Mouse (Mus musculus) heart, postnatal 10 days (tissue): ENCODE measurements around the gene Nek6. TPM values are rescaled to one million over a fixed set of nuclear protein-coding genes. Genes with fewer than 3 reads are reported as not detected.

Source experiments
- DNase-seq, 2 experiments: peaks; one replicate each; pipeline ENCODE4 v3.0.0; 2021
- intact Hi-C: fragments of 180-260 bp; cut with DNase I; formaldehyde crosslinking; loops from one replicate; pipeline ENCODE4 v1.15.1; 2025
- total RNA-seq, 2 experiments: library from RNA; stranded (reverse); gene quantifications; 2 replicates each; pipeline ENCODE4 v1.2.3; 2021

Nek6 gene
- total RNA-seq, 2 experiments from 2014 or later, result 10.6 to 15.2 TPM

GRCm38 (mm10) chr2:38534241-38534940 is 22.9 kb downstream of the Nek6 start:
- DNase-seq, result no peak

GRCm38 (mm10) chr2:38535051-38535450 is 23.6 kb downstream of the Nek6 start:
- DNase-seq, result no peak
- intact Hi-C loops, result no loop called here

More at GRCm38 (mm10) chr2:38534241-38534940, 22.9 kb downstream of the Nek6 start:
- intact Hi-C loops, result loop anchor here (5.0 kb wide), 1 partner anchor 102 kb away; no protein-coding TSS in a partner anchor

DNA sequence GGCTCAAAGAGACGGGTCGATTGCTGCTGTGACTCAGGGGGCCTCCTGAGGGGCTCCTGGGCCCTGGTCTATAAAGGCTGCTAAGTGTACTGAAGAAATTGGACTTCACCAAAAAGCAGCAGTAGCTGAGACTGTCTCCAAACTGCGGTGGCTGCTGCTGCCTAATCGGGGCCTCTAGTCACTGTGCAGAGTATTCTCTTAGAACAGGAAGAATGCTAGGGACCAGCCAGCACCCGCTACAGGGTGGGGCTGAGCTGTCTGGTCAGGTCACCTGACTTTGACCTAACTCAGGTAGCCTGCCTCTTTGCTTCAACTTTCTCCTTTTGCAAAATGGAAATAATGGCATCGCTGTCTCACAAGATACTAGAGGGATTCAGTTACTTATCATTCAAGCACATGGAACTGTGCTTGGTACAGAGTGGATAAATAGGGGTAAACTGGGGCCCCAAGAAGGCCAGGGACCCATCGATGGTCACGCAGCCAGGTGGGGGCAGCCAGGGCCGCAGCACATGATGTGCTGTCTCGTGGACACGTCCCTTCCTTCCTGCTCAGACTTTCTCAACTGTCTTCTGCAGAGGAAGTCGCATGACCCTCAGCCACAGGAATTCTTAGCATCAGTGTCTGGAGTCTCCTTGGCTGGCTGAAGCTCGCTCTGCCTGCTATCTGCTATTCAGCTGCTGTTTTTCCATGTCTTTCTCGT is 24.2 kb downstream of the Nek6 start:
- DNase-seq, result peak in 1 of 2 experiments; percentile 40
- intact Hi-C loops, result no loop called here

DNA sequence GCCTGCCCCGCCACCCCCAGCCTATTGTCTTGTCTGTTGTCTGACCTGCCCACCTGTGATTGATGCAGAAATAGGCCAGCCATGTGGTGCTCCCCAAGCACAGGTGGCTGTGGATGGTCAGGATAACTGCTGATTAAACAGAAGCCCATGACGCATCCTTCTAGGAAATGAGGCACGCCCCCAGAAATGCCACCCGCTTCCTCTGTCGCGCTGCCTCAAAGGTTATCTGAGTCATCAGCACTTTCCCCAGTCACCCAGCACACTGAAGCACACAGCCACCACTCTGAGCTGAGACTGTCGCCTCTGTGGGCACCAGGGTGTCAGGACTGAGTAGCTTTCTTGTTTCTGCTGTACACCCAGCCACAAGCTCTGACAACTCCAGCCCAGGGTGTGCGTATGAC is 24.9 kb downstream of the Nek6 start:
- intact Hi-C loops, result no loop called here
- peak in 1 of 2 experiments; percentile 38 for DNase-seq

DNA sequence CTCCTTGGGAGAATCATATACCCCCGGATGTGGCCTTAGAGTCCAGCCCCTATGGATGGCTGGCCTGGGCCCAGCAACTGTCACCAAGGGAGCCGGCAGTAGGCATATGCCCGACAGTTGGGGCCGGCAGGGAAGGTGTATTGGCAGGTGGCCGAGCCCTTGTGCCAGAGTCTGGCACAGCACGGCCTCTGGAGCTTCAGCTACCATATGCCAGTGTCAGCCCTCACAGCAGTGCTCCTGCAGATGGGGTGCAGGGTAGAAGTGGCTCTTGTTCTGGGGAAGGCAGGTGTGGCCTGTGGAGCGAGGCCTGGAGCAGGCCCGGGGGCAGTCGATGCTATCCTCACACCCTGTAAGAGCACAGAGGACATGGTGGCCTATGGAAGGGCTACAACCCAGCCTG is 28.2 kb downstream of the Nek6 start:
- DNase-seq, result no peak
- intact Hi-C loops, result no loop called here

- DNase-seq, result no peak
- intact Hi-C loops, result no loop called here
Observed at GRCm38 (mm10) chr2:38540666-38541065, 29.2 kb downstream of the Nek6 start.

GRCm38 (mm10) chr2:38541101-38541500 is 29.7 kb downstream of the Nek6 start:
- DNase-seq, result no peak
- intact Hi-C loops, result no loop called here

DNA sequence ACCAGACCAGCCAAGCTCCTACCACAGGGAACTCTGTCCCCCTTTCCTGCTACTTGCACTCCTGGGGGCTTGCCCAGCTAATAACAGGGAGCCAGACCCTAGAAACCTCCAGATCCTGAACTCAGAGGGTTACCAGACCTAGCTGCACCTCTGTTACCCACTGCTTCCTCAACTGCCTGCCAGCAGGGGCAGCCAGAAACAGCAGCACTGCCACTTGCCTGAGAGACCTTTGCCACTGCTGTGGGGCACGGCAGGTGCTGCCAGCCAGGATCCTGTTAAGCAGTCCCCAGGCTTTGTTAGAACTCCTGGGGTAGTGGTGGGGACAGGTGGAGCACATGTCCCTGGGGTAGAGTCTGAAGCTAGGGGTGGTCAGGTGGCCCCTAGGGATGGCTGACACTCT is 30.1 kb downstream of the Nek6 start:
- intact Hi-C loops, result no loop called here
- no peak for DNase-seq

DNA sequence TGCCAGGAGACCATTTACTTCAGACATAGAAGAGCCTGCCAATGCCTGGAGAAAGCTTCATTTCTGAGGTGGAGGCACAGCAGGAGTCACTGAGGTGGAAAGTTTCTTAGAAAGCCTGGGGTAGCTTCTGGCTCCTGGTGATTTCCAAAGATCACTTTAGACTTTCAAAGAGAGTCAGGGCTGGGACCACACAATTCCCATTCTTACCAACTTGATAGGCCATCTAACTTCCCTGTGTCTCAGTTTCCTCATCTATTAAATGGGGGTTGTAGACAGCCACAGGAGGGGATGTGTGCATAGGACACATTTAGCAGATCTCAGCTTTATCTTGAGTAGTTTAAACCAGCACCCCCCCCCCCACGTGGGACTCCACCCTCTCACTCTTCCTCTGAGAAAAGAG is 30.9 kb downstream of the Nek6 start:
- intact Hi-C loops, result no loop called here
- no peak for DNase-seq

DNA sequence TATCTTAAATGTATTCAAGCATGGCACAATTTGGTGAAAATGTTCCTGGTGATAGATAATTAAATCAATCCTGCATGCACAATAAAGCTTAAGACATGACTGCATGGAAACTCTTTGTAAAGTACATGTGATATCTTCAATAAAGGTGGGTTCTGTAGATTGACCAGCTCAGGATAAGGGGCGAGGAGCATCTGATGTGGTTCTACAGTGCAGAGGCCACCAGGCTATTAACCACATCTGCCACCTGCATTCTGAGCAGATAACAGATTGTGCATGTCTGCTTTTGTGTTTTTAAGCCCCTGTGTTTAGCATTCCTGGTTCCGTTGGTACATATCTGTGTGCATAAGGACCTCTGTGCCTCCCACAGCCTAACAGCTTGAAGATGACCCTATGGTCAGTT is 31.7 kb downstream of the Nek6 start:
- intact Hi-C loops, result no loop called here
- no peak for DNase-seq

DNA sequence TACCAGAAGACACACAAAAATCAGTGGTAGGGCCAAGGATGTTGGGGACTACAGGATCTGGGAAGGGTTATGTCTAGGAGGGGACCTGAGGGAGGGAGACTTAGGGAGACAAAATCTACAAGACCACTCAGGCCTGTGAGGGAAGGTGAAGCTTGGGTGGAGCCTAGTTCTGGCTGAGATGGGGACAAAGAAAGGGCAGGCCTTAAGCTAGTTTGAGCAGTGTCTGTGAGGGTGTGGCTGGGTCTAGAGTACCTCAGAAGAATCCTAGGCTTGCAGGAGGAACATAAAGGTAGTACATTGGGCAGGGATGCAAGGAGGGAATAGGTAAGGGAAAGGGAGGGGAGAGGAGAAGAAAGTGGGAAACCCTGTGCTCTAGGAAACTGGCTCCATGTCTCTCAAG is 32.9 kb downstream of the Nek6 start:
- intact Hi-C loops, result no loop called here

DNA sequence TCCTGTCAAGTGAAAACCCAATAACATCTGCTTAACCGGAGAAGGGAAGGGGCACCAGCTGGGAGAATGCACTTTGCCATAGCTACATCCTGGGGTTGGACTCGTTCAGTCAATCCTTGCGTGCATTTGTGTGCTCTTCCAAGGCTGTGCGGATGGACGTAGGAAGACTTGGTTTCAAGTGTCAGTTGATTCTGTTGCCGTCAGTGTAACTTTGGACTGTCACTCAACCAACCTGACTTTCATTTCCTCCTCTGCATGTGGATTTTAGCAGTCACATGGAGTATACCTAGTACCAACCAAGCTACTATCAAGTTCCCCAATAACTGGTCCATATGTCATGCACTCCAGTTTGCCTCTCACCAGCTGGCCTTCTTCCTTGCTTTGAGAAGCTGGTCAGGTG is 33.5 kb downstream of the Nek6 start:
- no peak for DNase-seq
- intact Hi-C loops, result no loop called here

More for the DNA sequence above, 32.9 kb downstream of the Nek6 start:
- no peak for DNase-seq

DNA sequence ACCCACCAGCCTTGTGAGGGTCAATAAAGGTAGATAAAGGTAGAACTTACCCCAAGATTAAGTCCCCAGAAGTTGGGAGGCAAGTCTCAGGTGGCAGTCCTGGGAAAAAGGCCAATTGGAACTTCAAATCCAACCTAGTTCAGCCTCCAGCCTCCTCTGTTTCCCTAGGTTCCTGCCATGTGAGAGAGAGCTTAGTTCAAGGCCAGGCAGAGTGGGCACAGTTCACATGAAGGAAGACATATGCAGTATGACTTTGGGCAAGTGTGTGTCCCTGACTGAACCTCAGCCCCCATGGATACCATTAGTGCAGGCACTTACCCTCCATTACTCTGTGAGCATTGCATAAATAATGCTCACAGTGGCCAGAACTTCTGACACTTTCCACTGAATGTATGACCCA is 34.3 kb downstream of the Nek6 start:
- intact Hi-C loops, result no loop called here
- DNase-seq, result no peak

DNA sequence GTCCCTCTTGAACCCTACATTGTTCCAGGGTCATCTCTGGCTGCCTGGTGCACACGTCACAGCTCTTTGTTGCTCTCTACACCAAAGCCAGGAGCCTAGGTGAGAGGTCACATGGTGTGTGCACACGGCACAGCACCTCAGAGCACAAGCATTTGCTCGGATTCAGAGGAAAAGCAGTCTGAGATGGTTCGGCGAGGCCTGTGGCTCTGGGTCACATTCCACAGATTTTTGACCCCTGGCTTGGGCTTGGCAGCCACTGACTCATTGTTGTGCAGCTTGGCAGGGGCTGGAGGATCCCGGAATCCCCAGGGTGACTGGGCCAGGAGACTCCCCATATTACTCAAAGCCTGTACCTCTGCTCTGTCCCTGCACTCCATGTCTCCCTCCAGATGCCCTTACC is 34.8 kb downstream of the Nek6 start:
- intact Hi-C loops, result no loop called here
- DNase-seq, result peak; percentile 82 to 84

DNA sequence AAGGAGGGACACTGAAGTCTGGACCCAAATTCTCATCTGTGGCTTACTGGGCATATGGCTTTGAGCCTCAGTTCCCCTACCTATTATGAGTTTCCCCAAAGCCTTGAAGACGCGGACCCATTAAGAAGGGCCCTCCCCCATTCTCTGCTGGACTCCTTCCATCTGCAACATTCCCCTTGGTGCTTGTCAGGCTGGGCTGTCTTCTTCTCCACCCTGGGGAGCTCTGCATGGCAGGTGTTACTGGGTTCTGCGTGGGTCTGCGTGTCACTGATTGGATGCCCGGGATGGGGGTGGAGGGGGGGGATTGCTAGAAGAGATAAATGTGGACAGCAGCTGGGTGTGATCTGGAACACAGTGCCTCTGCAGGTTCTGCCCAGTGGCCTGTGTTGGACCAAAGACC is 35.3 kb downstream of the Nek6 start:
- DNase-seq, result peak in 1 of 2 experiments; percentile 42
- intact Hi-C loops, result no loop called here

GRCm38 (mm10) chr2:38547793-38548517 is 36.5 kb downstream of the Nek6 start:
- intact Hi-C loops, result no loop called here
- DNase-seq, result no peak

DNA sequence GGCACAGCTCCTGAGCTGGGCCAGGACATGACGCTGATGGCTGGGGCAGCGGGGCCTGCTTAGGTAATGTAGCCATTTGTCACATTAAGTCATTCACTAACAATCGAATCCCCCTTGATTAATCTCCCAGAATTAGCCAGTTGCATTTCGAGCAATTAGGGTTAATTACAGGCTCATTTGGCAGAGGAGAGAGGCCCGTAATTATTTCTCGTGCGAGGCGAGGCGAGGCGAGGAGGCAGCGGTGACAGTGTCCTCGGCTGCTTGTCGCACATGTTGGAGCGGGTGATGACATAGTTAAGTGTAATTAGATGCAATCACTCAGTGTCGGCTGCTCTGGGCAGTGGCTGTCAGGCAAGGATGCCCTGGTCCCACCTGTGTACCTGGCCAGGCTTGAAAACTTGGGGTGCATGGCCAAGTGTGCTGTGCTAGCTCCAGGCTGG is 40.6 kb downstream of the Nek6 start:
- no peak for DNase-seq
- intact Hi-C loops, result no loop called here

DNA sequence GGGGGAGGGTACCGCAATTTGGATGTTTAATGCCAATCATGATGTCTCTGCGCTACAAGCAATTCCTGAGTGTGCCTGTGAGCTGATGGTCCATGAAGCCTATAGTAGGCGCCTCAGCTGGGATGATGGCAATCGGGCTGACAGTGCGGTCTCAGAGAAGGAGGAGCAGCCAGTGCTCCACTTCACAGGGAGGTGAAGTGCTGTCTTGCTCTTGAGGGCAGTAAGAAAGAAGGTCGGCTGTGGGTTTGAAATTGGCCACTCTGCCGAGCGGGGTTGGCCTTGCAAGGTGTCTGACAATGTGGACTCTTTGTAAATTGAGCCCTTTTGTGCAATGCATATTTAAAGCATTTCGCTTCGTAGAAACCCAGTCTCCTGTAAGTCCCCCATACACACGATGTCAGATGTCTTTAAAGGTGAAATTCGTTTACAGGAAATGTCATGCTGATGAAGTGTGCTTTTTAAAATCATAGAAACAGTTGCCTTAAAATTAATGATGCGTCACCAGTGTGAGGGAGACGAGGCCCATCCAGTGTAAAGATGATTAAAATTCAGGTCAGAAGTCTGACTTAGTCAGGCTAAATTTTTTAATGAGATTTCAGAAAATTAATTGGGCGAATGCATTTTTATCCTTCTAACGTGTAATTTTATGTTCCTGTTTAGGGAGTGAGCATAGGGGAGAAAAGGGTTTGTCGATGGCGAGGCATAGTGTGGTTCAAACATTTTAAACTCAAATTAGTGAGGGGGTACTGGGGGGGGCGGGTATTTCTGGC is 43.0 kb downstream of the Nek6 start:
- intact Hi-C loops, result no loop called here
- DNase-seq, result no peak

DNA sequence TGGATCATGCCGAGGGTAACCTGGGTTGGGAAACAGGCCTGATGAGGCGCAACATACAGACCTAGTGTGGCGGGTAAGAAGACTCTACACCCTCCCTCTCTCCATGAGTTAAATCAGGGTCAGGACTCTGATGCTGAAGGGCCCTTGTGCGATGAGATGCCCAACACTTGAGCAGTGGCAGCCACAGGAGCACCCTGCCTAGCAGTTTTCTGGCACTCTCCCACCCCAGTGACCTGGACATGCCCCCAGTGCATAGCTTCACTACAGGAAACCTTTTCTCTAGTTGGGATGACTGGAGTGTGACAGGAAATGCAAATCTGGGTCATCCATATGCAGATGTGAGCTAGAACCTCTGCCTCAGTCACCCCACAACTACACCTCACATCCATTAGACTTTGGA is 44.2 kb downstream of the Nek6 start:
- intact Hi-C loops, result no loop called here
- no peak for DNase-seq

DNA sequence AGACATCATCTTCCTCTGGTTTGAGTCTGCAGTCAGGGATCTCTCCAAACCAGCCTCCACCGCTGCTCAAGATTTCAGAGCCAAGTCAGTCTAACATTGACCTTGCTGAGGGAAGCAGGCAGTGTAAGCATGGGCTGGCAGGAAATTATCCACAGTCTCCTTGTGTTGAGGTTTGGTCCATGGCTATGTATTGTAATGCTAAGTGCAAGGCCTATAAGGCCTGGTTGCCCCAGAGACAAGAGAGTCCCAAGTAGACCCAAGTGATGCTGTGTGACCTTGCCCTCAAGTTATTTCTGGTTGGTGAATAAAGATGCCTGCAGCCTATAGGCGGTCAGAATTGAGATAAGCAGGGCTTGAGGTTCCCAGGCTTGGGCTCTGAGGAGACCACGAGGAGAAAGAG is 45.3 kb downstream of the Nek6 start:
- no peak for DNase-seq
- intact Hi-C loops, result no loop called here
